Mouse (Mus musculus) cerebellum, postnatal 14 days (tissue): ENCODE results near the gene Lingo1.

ENCODE experiments used
- DNase-seq, 2 experiments: peaks; one replicate each; pipeline ENCODE4 v3.0.0; 2021; ENCODE audit warnings: mixed read lengths in 2 of 2

Gene Lingo1

GRCm38 (mm10) chr9:56669605-56670221 lies 126.6 kb downstream of the Lingo1 start:
- DNase-seq = peak; percentile 73 to 79

- no peak for DNase-seq
Observed at GRCm38 (mm10) chr9:56664136-56664535, 132.1 kb downstream of the Lingo1 start.

- DNase-seq = peak in 1 of 2 experiments; percentile 27
Observed at GRCm38 (mm10) chr9:56662946-56663345, 133.3 kb downstream of the Lingo1 start.

- no peak for DNase-seq
Observed at GRCm38 (mm10) chr9:56662405-56662804, 133.9 kb downstream of the Lingo1 start.

GRCm38 (mm10) chr9:56661217-56661840 lies 134.9 kb downstream of the Lingo1 start:
- DNase-seq = peak; percentile 76

GRCm38 (mm10) chr9:56658580-56658979 lies 137.7 kb downstream of the Lingo1 start:
- DNase-seq = peak in 1 of 2 experiments; percentile 20

GRCm38 (mm10) chr9:56657996-56658398 lies 138.3 kb downstream of the Lingo1 start:
- DNase-seq = peak; percentile 78 to 85

- peak; percentile 75 to 82 for DNase-seq
Observed at GRCm38 (mm10) chr9:56656766-56657542, 139.3 kb downstream of the Lingo1 start.

- no peak for DNase-seq
Observed at GRCm38 (mm10) chr9:56655167-56655566, 141.1 kb downstream of the Lingo1 start.

- no peak for DNase-seq
Observed at GRCm38 (mm10) chr9:56652551-56652950, 143.7 kb downstream of the Lingo1 start.

GRCm38 (mm10) chr9:56651586-56651985 lies 144.7 kb downstream of the Lingo1 start:
- peak; percentile 68 for DNase-seq

- no peak for DNase-seq
Observed at GRCm38 (mm10) chr9:56646227-56647025, 149.8 kb downstream of the Lingo1 start.

GRCm38 (mm10) chr9:56643474-56643873 lies 152.8 kb downstream of the Lingo1 start:
- DNase-seq = no peak

GRCm38 (mm10) chr9:56638226-56638905 lies 157.9 kb downstream of the Lingo1 start:
- DNase-seq = peak; percentile 67 to 77

- DNase-seq = peak; percentile 63 to 64
Observed at GRCm38 (mm10) chr9:56637403-56637857, 158.8 kb downstream of the Lingo1 start.

GRCm38 (mm10) chr9:56636766-56637402 lies 159.4 kb downstream of the Lingo1 start:
- DNase-seq = peak; percentile 57 to 58

GRCm38 (mm10) chr9:56636214-56636613 lies 160.1 kb downstream of the Lingo1 start:
- DNase-seq = peak; percentile 97 to 98

GRCm38 (mm10) chr9:56635498-56636121 lies 160.7 kb downstream of the Lingo1 start:
- peak; percentile 84 to 86 for DNase-seq

GRCm38 (mm10) chr9:56635121-56635497 lies 161.2 kb downstream of the Lingo1 start:
- DNase-seq = peak; percentile 83 to 86

- DNase-seq = peak; percentile 60 to 61
Observed at GRCm38 (mm10) chr9:56634406-56635120, 161.7 kb downstream of the Lingo1 start.
